ENCODE assay signal across 10 mouse cellular contexts in the genomic region with DNA sequence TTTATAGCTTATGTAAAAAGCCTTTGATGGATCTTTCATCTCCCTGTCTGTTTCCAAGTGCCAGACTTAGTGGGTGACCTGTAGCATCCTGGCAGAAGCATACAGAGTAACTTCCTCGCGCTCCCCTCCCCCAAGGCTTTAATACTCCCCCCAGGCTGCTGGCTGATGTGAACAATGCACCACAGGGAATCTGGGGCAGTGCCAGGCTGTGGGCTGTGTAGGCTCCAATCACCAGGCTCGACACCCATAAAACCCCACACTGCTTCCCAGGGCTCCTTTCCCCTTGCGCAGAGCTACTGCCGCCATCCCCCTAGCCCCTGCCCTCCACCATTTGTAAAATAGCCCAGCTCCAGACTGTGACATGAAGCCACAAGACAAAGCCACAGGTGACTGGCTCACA. TPM values are rescaled to one million over a fixed set of nuclear protein-coding genes. Genes with fewer than 3 reads are reported as not detected.
DNase-seq lines count a peak whose midpoint lies in the region; ATAC-seq and TF ChIP-seq lines count a peak whose summit lies in the region.
"Had no signal": no experiment of that assay in that cellular context is flagged by ENCODE, and none has a peak within 500 bp of the region (broad histone marks: within the 10 kb centered on the region; RNA-seq: fewer than 3 reads in every experiment).

No protein-coding gene starts in this region.

- intact Hi-C loops in left cerebral cortex, adult 2 months (cut with DNase I) = no loop called here

- peak; percentile 48 to 50 for DNase-seq in cerebellum, postnatal 36 days
- no peak for DNase-seq in cerebellum, adult 8-10 months
- DNase-seq in left cerebral cortex, adult 2 months (ENCODE audit: extremely low spot score in 1 of 2, low spot score in 2 of 2) = peak; percentile 48 to 59
- DNase-seq in embryo, embryonic 11 days = no peak

- no peak overlapping the region for H3K4me2 ChIP-seq in forebrain, embryonic 15.5 days (replicated peaks)
- peak overlapping the region; percentile 26 for H3K4me2 ChIP-seq in neural tube, embryonic 15.5 days
- no peak overlapping the region for H3K4me2 ChIP-seq in intestine, embryonic 15.5 days (replicated peaks)

- WGBS in forebrain, embryonic 15.5 days = 11% methylated on average over 5 of the region's 5 CpGs
- WGBS in neural tube, embryonic 15.5 days = 15% methylated on average over 4 of the region's 5 CpGs
- WGBS in intestine, embryonic 15.5 days = 47% methylated on average over 5 of the region's 5 CpGs

- H3K27me3 ChIP-seq in forebrain, embryonic 15.5 days = no peaks in the 10 kb centered on the region
- H3K27me3 ChIP-seq in neural tube, embryonic 15.5 days (replicated peaks) = 0 out of 2 replicates have a peak, but pooled peaks cover 4% of the 10 kb centered on the region
- no peaks in the 10 kb centered on the region; the same call in 1 of the 2 replicates for H3K27me3 ChIP-seq in intestine, embryonic 15.5 days (replicated peaks)

- no peak overlapping the region for H3K4me3 ChIP-seq in forebrain, embryonic 15.5 days
- H3K4me3 ChIP-seq in left cerebral cortex, adult 2 months = no peak overlapping the region
- no peak overlapping the region for H3K4me3 ChIP-seq in neural tube, embryonic 15.5 days (replicated peaks)
- no peak overlapping the region for H3K4me3 ChIP-seq in intestine, embryonic 15.5 days (replicated peaks)

- peaks cover 9% of the 10 kb centered on the region for H3K4me1 ChIP-seq in forebrain, embryonic 15.5 days
- peaks cover 16% of the 10 kb centered on the region for H3K4me1 ChIP-seq in neural tube, embryonic 15.5 days
- no peaks in the 10 kb centered on the region for H3K4me1 ChIP-seq in intestine, embryonic 15.5 days (replicated peaks)

- TF ChIP-seq CTCF in left cerebral cortex, adult 2 months (IDR thresholded peaks at IDR 0.05) = no peak

- ATAC-seq in forebrain, embryonic 15.5 days (replicated peaks) = 0 out of 2 replicates have a peak, but pooled peaks have one; percentile 46
- 0 out of 2 replicates have a peak, but pooled peaks have one; percentile 40 for ATAC-seq in neural tube, embryonic 15.5 days (ENCODE audit: low FRiP score)
- ATAC-seq in intestine, embryonic 15.5 days = no peak
- ATAC-seq in cerebellum, adult (ENCODE audit: insufficient number of reproducible peaks, low FRiP score, low TSS enrichment) = no peak

- H3K27ac ChIP-seq in forebrain, embryonic 15.5 days (replicated peaks) = peak overlapping the region; percentile 28
- no peak overlapping the region for H3K27ac ChIP-seq in left cerebral cortex, adult 2 months
- peak overlapping the region; percentile 37 for H3K27ac ChIP-seq in neural tube, embryonic 15.5 days (replicated peaks)
- H3K27ac ChIP-seq in intestine, embryonic 15.5 days = no peak overlapping the region
- H3K27ac ChIP-seq: macrophage had no signal

- no peaks in the 10 kb centered on the region for H3K36me3 ChIP-seq in forebrain, embryonic 15.5 days
- peaks cover 2% of the 10 kb centered on the region; the same call in 1 of the 2 replicates for H3K36me3 ChIP-seq in neural tube, embryonic 15.5 days
- H3K36me3 ChIP-seq in intestine, embryonic 15.5 days = no peaks in the 10 kb centered on the region

- no peak overlapping the region for H3K9ac ChIP-seq in forebrain, embryonic 15.5 days (replicated peaks)
- H3K9ac ChIP-seq in neural tube, embryonic 15.5 days (replicated peaks) = no peak overlapping the region
- H3K9ac ChIP-seq in intestine, embryonic 15.5 days = no peak overlapping the region

- H3K9me3 ChIP-seq in forebrain, embryonic 15.5 days = no peaks in the 10 kb centered on the region
- H3K9me3 ChIP-seq in neural tube, embryonic 15.5 days (replicated peaks) = no peaks in the 10 kb centered on the region
- no peaks in the 10 kb centered on the region for H3K9me3 ChIP-seq in intestine, embryonic 15.5 days

RNA-seq across cellular contexts. Expression of gene Fam92b, which starts 9.4 kb away (rescaled TPM):
- polyA plus RNA-seq in forebrain, embryonic 15.5 days (2015; fragmentation: Nextera tagmentation; extraction: Ambion mirVana) = 0.88 and 1.2 TPM in 2 replicates
- total RNA-seq in left cerebral cortex, adult 2 months (2021) = 1 to 10 TPM in 1 of 2 experiments, under 1 TPM in 1; 0.68 to 1.0 TPM
- 1.6 and 1.7 TPM in 2 replicates for polyA plus RNA-seq in neural tube, embryonic 15.5 days (2015; fragmentation: Nextera tagmentation; extraction: Ambion mirVana)
- polyA plus RNA-seq in intestine, embryonic 15.5 days (2015; fragmentation: Nextera tagmentation; extraction: Ambion mirVana) = 0.78 and 0.93 TPM in 2 replicates
- polyA plus RNA-seq: heart, embryonic 14.5 days; macrophage had no signal

RNA-seq across cellular contexts. Expression of gene 6430548M08Rik, which starts 53.9 kb away (rescaled TPM):
- polyA plus RNA-seq in forebrain, embryonic 15.5 days (2015; fragmentation: Nextera tagmentation; extraction: Ambion mirVana) = 23.1 and 30.0 TPM in 2 replicates
- total RNA-seq in left cerebral cortex, adult 2 months (2021) = 100 to 1,000 TPM; 234 to 249 TPM
- polyA plus RNA-seq in neural tube, embryonic 15.5 days (2015; fragmentation: Nextera tagmentation; extraction: Ambion mirVana) = 29.8 and 31.9 TPM in 2 replicates
- polyA plus RNA-seq in intestine, embryonic 15.5 days (2015; fragmentation: Nextera tagmentation; extraction: Ambion mirVana) = 4.7 and 5.8 TPM in 2 replicates

Comparison
In these comparisons a context has a peak if more than half of its experiments do, and no peak if none do; other contexts are left out.
1. DNase-seq: peak in cerebellum, postnatal 36 days (2 of 2) and left cerebral cortex, adult 2 months (2 of 2); none in cerebellum, adult 8-10 months (single experiment) and embryo, embryonic 11 days (single experiment).
2. ATAC-seq: peak in forebrain, embryonic 15.5 days (single experiment) and neural tube, embryonic 15.5 days (single experiment); none in intestine, embryonic 15.5 days (single experiment) and cerebellum, adult (single experiment).
3. H3K27ac ChIP-seq: peak in forebrain, embryonic 15.5 days (single experiment) and neural tube, embryonic 15.5 days (single experiment); none in left cerebral cortex, adult 2 months (single experiment) and intestine, embryonic 15.5 days (single experiment).